9 mouse cellular contexts compared by ENCODE assay signal in the genomic region with DNA sequence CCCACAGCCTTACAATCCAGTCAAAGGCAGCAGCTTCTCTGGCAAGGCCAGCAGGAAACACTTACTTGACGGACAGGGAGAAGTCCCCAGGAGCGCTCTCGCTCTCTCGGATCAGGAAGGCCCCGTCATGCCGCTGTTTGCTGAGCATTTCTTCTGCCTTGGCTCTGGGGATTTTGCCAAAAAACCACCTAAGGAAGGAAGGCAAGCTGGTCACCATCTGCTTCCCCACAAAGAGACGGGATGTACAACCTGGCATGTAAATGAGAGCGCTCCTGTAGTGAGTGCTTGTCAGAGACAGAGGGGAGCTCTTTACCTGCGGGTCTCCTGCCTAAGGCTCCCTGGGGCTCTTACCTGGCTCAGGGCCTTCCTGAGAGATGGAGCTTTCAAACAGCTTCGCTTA. TPM values are rescaled to one million over a fixed set of nuclear protein-coding genes. Genes with fewer than 3 reads are reported as not detected.
DNase-seq lines count a peak whose midpoint lies in the region; ATAC-seq and TF ChIP-seq lines count a peak whose summit lies in the region.
"Had no signal": no experiment of that assay in that cellular context is flagged by ENCODE, and none has a peak within 500 bp of the region (broad histone marks: within the 10 kb centered on the region; RNA-seq: fewer than 3 reads in every experiment).

No protein-coding gene starts in this region.

- H3K27ac ChIP-seq in lung, embryonic 14.5 days (ENCODE audit: low read depth): no peak overlapping the region; the same call in 1 of the 2 replicates
- H3K27ac ChIP-seq in lung, postnatal 0 days (ENCODE audit: low read length): no peak overlapping the region
- peak overlapping the region; percentile 58 for H3K27ac ChIP-seq in hindbrain, embryonic 16.5 days (ENCODE audit: low read depth, low read length)
- peak overlapping the region; percentile 16; the same call in 1 of the 2 replicates for H3K27ac ChIP-seq in olfactory bulb, adult 2 months (ENCODE audit: insufficient read depth, low read depth, low read length)

- TF ChIP-seq CTCF in lung, embryonic 14.5 days (IDR thresholded peaks at IDR 0.05; ENCODE audit: low read depth): no peak
- no peak for TF ChIP-seq CTCF in lung, postnatal 0 days (IDR thresholded peaks at IDR 0.05)
- no peak for TF ChIP-seq CTCF in olfactory bulb, adult 2 months (IDR thresholded peaks at IDR 0.05; ENCODE audit: insufficient read depth, low read depth, low read length)

- H3K36me3 ChIP-seq in lung, embryonic 14.5 days (ENCODE audit: insufficient read depth): peaks cover 47% of the 10 kb centered on the region
- no peaks in the 10 kb centered on the region; the same call in none of the 2 replicates for H3K36me3 ChIP-seq in lung, postnatal 0 days (ENCODE audit: insufficient read depth, low read length)
- peaks cover 9% of the 10 kb centered on the region for H3K36me3 ChIP-seq in hindbrain, embryonic 16.5 days (ENCODE audit: control insufficient read depth, insufficient read depth, low read length)

- H3K4me2 ChIP-seq in lung, embryonic 14.5 days: no peak overlapping the region
- H3K4me2 ChIP-seq in lung, postnatal 0 days (replicated peaks; ENCODE audit: low read depth, low read length): no peak overlapping the region
- H3K4me2 ChIP-seq in hindbrain, embryonic 16.5 days (ENCODE audit: low read length): no peak overlapping the region

- no peak for TF ChIP-seq POLR2A in olfactory bulb, adult 2 months (IDR thresholded peaks at IDR 0.05; ENCODE audit: insufficient read depth, low read depth, low read length)

- peak; percentile 32; the same call in 1 of the 2 replicates for ATAC-seq in frontal cortex, adult (ENCODE audit: low TSS enrichment)
- ATAC-seq in lung, embryonic 14.5 days (ENCODE audit: insufficient read depth): no peak
- no peak for ATAC-seq in lung, postnatal 0 days
- ATAC-seq in hindbrain, embryonic 16.5 days: no peak

- H3K27me3 ChIP-seq in lung, embryonic 14.5 days (ENCODE audit: insufficient read depth, low read length): no peaks in the 10 kb centered on the region
- no peaks in the 10 kb centered on the region for H3K27me3 ChIP-seq in lung, postnatal 0 days (replicated peaks; ENCODE audit: insufficient read depth, low read length)
- no peaks in the 10 kb centered on the region for H3K27me3 ChIP-seq in hindbrain, embryonic 16.5 days (replicated peaks; ENCODE audit: control insufficient read depth, insufficient read depth, low read length)

- no peak overlapping the region for H3K9ac ChIP-seq in lung, embryonic 14.5 days
- H3K9ac ChIP-seq in lung, postnatal 0 days (replicated peaks; ENCODE audit: low read depth): no peak overlapping the region
- no peak overlapping the region for H3K9ac ChIP-seq in hindbrain, embryonic 16.5 days (ENCODE audit: low read depth, low read length)

- H3K4me3 ChIP-seq in lung, embryonic 14.5 days (ENCODE audit: low read depth, low read length): no peak overlapping the region
- H3K4me3 ChIP-seq in lung, postnatal 0 days (ENCODE audit: low read depth, low read length): no peak overlapping the region
- H3K4me3 ChIP-seq in hindbrain, embryonic 16.5 days (ENCODE audit: low read length): no peak overlapping the region
- H3K4me3 ChIP-seq in olfactory bulb, adult 2 months (ENCODE audit: insufficient read depth, low read depth, low read length): no peak overlapping the region

- 65% methylated on average over 10 of the region's 10 CpGs for WGBS in lung, embryonic 14.5 days
- WGBS in lung, postnatal 0 days: 52% methylated on average over 10 of the region's 10 CpGs
- 39% methylated on average over 10 of the region's 10 CpGs for WGBS in hindbrain, embryonic 16.5 days
- WGBS in olfactory bulb, adult 2 months: 49% methylated on average over 10 of the region's 10 CpGs

- TF ChIP-seq EP300 in lung, postnatal 0 days (IDR thresholded peaks at IDR 0.05): no peak

- no peak for DNase-seq in frontal cortex, postnatal 25 days (ENCODE audit: low spot score in 2 of 2)
- DNase-seq in lung, embryonic 14.5 days: peak; percentile 20
- DNase-seq in lung, postnatal 0 days (ENCODE audit: low spot score): no peak
- no peak for DNase-seq in adrenal gland, postnatal 25 days
- no peak for DNase-seq in gastrocnemius, adult 8-10 months (ENCODE audit: low spot score in 2 of 2)
- DNase-seq: gastrocnemius, postnatal 25 days had no signal

- no peaks in the 10 kb centered on the region for H3K4me1 ChIP-seq in lung, embryonic 14.5 days (ENCODE audit: insufficient read depth)
- H3K4me1 ChIP-seq in lung, postnatal 0 days (ENCODE audit: insufficient read depth, low read depth, low read length): no peaks in the 10 kb centered on the region
- H3K4me1 ChIP-seq in hindbrain, embryonic 16.5 days (ENCODE audit: control insufficient read depth, insufficient read depth, low read depth, low read length): no peaks in the 10 kb centered on the region; the same call in 1 of the 2 replicates
- H3K4me1 ChIP-seq in olfactory bulb, adult 2 months (ENCODE audit: control insufficient read depth, insufficient read depth, low read length): peaks cover 23% of the 10 kb centered on the region

- no peaks in the 10 kb centered on the region for H3K9me3 ChIP-seq in lung, embryonic 14.5 days (ENCODE audit: low read depth, low read length)
- no peaks in the 10 kb centered on the region for H3K9me3 ChIP-seq in lung, postnatal 0 days (ENCODE audit: low read length)
- no peaks in the 10 kb centered on the region for H3K9me3 ChIP-seq in hindbrain, embryonic 16.5 days (ENCODE audit: control insufficient read depth, low read length)

RNA-seq across cellular contexts. Expression of a gene that starts 21.6 kb away (rescaled TPM):
- polyA plus RNA-seq in lung, embryonic 14.5 days (2014; fragmentation: Nextera tagmentation; extraction: Ambion mirVana): 18.5 and 22.5 TPM in 2 replicates
- 18.9 and 19.5 TPM in 2 replicates for polyA plus RNA-seq in lung, postnatal 0 days (2015; fragmentation: Nextera tagmentation; extraction: Ambion mirVana)
- polyA plus RNA-seq in hindbrain, embryonic 16.5 days (2015; fragmentation: Nextera tagmentation; extraction: Ambion mirVana): 42.7 and 49.9 TPM in 2 replicates
- not detected in 2 replicates for polyA plus RNA-seq in olfactory bulb, adult 2 months (2012; ENCODE audit: insufficient read depth, insufficient read length, low replicate concordance, missing spikeins)
- 107 and 114 TPM in 2 replicates for total RNA-seq in adrenal gland, postnatal 25 days (2021)
- total RNA-seq in gastrocnemius, adult 8-10 months (2022): 10 to 100 TPM; 35.7 to 45.7 (median 40.7) TPM

RNA-seq across cellular contexts. Expression of a gene that starts 36.9 kb away (rescaled TPM):
- polyA plus RNA-seq in lung, embryonic 14.5 days (2014; fragmentation: Nextera tagmentation; extraction: Ambion mirVana): 21.8 and 22.3 TPM in 2 replicates
- polyA plus RNA-seq in lung, postnatal 0 days (2015; fragmentation: Nextera tagmentation; extraction: Ambion mirVana): 74.7 and 78.6 TPM in 2 replicates
- 16.1 and 16.2 TPM in 2 replicates for polyA plus RNA-seq in hindbrain, embryonic 16.5 days (2015; fragmentation: Nextera tagmentation; extraction: Ambion mirVana)
- not detected in 2 replicates for polyA plus RNA-seq in olfactory bulb, adult 2 months (2012; ENCODE audit: insufficient read depth, insufficient read length, low replicate concordance, missing spikeins)
- 135 and 205 TPM in 2 replicates for total RNA-seq in adrenal gland, postnatal 25 days (2021)
- total RNA-seq in gastrocnemius, adult 8-10 months (2022): 10 to 100 TPM; 34.1 to 43.9 (median 40.3) TPM

RNA-seq across cellular contexts. Expression of a gene that starts 45.9 kb away (rescaled TPM):
- 22.5 and 22.7 TPM in 2 replicates for polyA plus RNA-seq in lung, embryonic 14.5 days (2014; fragmentation: Nextera tagmentation; extraction: Ambion mirVana)
- 6.8 and 8.1 TPM in 2 replicates for polyA plus RNA-seq in lung, postnatal 0 days (2015; fragmentation: Nextera tagmentation; extraction: Ambion mirVana)
- 35.1 and 43.7 TPM in 2 replicates for polyA plus RNA-seq in hindbrain, embryonic 16.5 days (2015; fragmentation: Nextera tagmentation; extraction: Ambion mirVana)
- polyA plus RNA-seq in olfactory bulb, adult 2 months (2012; ENCODE audit: insufficient read depth, insufficient read length, low replicate concordance, missing spikeins): 79.7 TPM in 1 of 2 replicates, not detected in the other
- total RNA-seq in adrenal gland, postnatal 25 days (2021): 25.4 and 31.1 TPM in 2 replicates
- 10 to 100 TPM; 10.3 to 14.5 (median 11.6) TPM for total RNA-seq in gastrocnemius, adult 8-10 months (2022)

RNA-seq across cellular contexts. Expression of a gene that starts 46.0 kb away (rescaled TPM):
- 93.3 and 95.6 TPM in 2 replicates for polyA plus RNA-seq in lung, embryonic 14.5 days (2014; fragmentation: Nextera tagmentation; extraction: Ambion mirVana)
- polyA plus RNA-seq in lung, postnatal 0 days (2015; fragmentation: Nextera tagmentation; extraction: Ambion mirVana): 47.4 and 49.2 TPM in 2 replicates
- 79.9 and 82.2 TPM in 2 replicates for polyA plus RNA-seq in hindbrain, embryonic 16.5 days (2015; fragmentation: Nextera tagmentation; extraction: Ambion mirVana)
- not detected in 2 replicates for polyA plus RNA-seq in olfactory bulb, adult 2 months (2012; ENCODE audit: insufficient read depth, insufficient read length, low replicate concordance, missing spikeins)
- total RNA-seq in adrenal gland, postnatal 25 days (2021): 89.3 and 99.8 TPM in 2 replicates
- total RNA-seq in gastrocnemius, adult 8-10 months (2022): 10 to 100 TPM; 73.4 to 84.2 (median 81.8) TPM

RNA-seq across cellular contexts. Expression of a gene that starts 58.7 kb away (rescaled TPM):
- polyA plus RNA-seq in lung, embryonic 14.5 days (2014; fragmentation: Nextera tagmentation; extraction: Ambion mirVana): 41.5 and 48.7 TPM in 2 replicates
- polyA plus RNA-seq in lung, postnatal 0 days (2015; fragmentation: Nextera tagmentation; extraction: Ambion mirVana): 62.8 and 75.9 TPM in 2 replicates
- 183 and 193 TPM in 2 replicates for polyA plus RNA-seq in hindbrain, embryonic 16.5 days (2015; fragmentation: Nextera tagmentation; extraction: Ambion mirVana)
- polyA plus RNA-seq in olfactory bulb, adult 2 months (2012; ENCODE audit: insufficient read depth, insufficient read length, low replicate concordance, missing spikeins): 264 TPM in 1 of 2 replicates, not detected in the other
- total RNA-seq in adrenal gland, postnatal 25 days (2021): 109 and 166 TPM in 2 replicates
- total RNA-seq in gastrocnemius, adult 8-10 months (2022): 10 to 100 TPM; 60.8 to 77.6 (median 67.7) TPM

Comparison
In these comparisons a context has a peak if more than half of its experiments do, and no peak if none do; other contexts are left out.
1. H3K27ac ChIP-seq: peak in hindbrain, embryonic 16.5 days (single experiment) and olfactory bulb, adult 2 months (single experiment); none in lung, embryonic 14.5 days (single experiment) and lung, postnatal 0 days (single experiment).